Mouse (Mus musculus) embryonic facial prominence, embryonic 14.5 days (tissue): ENCODE measurements around the gene Cc2d2b. TPM values are rescaled to one million over a fixed set of nuclear protein-coding genes. Genes with fewer than 3 reads are reported as not detected.

Experiments used
- ATAC-seq: fragments of 200-750 bp; cut with Nextera tagmentation; 2 replicates; pipeline ENCODE4 v1.8.0; 2017; ENCODE audit warnings: low read depth, moderate number of reproducible peaks, moderate TSS enrichment
- DNase-seq: peaks from one replicate; pipeline ENCODE4 v3.0.0-alpha.2; 2015; ENCODE audit warnings: low spot score
- H3K27ac ChIP-seq: fragments of 300-500 bp; sonication (generic); replicated peaks from 2 replicates; pipeline ENCODE4 v1.5.1; 2014; ENCODE audit warnings: low read depth, mild to moderate bottlenecking, low read length, moderate library complexity
- H3K27me3 ChIP-seq: fragments of 300-500 bp; sonication (generic); replicated peaks from 2 replicates; pipeline ENCODE4 v1.6.1; 2014; ENCODE audit warnings: low read length; ENCODE audit not compliant: control insufficient read depth, insufficient read depth
- H3K36me3 ChIP-seq: fragments of 300-500 bp; sonication (generic); 2 replicates; pipeline ENCODE4 v1.6.1; 2014; ENCODE audit warnings: low read length, mixed read lengths; ENCODE audit not compliant: control insufficient read depth, insufficient read depth
- H3K4me1 ChIP-seq: fragments of 300-500 bp; sonication (generic); 2 replicates; pipeline ENCODE4 v1.6.1; 2014; ENCODE audit warnings: antibody characterized with exemption, low read length; ENCODE audit not compliant: control insufficient read depth, insufficient read depth
- H3K4me2 ChIP-seq: fragments of 300-500 bp; sonication (generic); 2 replicates; pipeline ENCODE4 v1.6.1; 2014; ENCODE audit warnings: low read depth, mild to moderate bottlenecking, low read length, moderate library complexity, mixed read lengths
- H3K4me3 ChIP-seq: fragments of 300-500 bp; sonication (generic); 2 replicates; pipeline ENCODE4 v1.5.1; 2014; ENCODE audit warnings: low read depth, mild to moderate bottlenecking, low read length
- H3K9ac ChIP-seq: fragments of 300-500 bp; sonication (generic); 2 replicates; pipeline ENCODE4 v1.6.1; 2014; ENCODE audit warnings: low read depth, mild to moderate bottlenecking, low read length, moderate library complexity, mixed read lengths
- H3K9me3 ChIP-seq: fragments of 300-500 bp; sonication (generic); 2 replicates; pipeline ENCODE4 v1.6.1; 2016; ENCODE audit warnings: low read length; ENCODE audit not compliant: control insufficient read depth
- WGBS: fragments of 180-500 bp; shearing (Covaris S2); extraction: QIAGEN DNeasy Blood & Tissue Kit; methylation state at CpG from one replicate; pipeline ENCODE4 v1.1.7; 2014; 5-methylcytosine and 5-hydroxymethylcytosine counted together
- polyA plus RNA-seq: library from polyadenylated mRNA; unstranded; fragments of >200 nt; fragmentation: Nextera tagmentation; extraction: Ambion mirVana; gene quantifications from 2 replicates; pipeline ENCODE4 v1.2.1, GENCODE M21; 2014

Cc2d2b gene
- polyA plus RNA-seq, 1 experiment from 2014 or later: not detected

DNA sequence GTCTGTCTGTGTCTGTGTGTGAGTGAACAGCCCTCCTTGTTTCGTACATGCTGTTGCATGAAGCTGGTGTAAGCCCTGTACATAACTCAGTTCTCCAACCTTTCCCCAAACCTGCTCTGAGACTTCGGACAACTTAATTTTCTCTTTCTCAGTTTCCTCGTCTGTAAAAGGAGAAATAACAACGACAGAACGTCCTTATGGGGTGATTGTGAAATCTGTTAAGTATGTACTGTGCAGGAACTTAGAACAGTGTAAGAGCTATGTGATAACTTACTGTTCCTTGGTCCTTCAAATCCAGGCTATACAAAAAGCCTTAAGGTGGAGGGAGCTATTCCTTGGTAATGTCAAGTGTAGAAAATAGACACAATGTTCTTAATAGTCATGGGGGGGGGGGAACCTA lies 83.8 kb downstream of the Cc2d2b start:
- Histone ChIP-seq H3K36me3 (peaks cover 12% of the 10 kb centered on the region), H3K9me3 (no peaks in the 10 kb centered on the region), H3K27me3 (no peaks in the 10 kb centered on the region), H3K4me2 (peak overlapping the region; percentile 72), H3K27ac (no peak overlapping the region; the same call in 1 of the 2 replicates), H3K9ac (peak overlapping the region; percentile 97), H3K4me1 (peaks cover 19% of the 10 kb centered on the region), H3K4me3 (peak overlapping the region; percentile 74)
- 24% methylated on average over 5 of the region's 5 CpGs for WGBS
- no peak for ATAC-seq
- DNase-seq: no peak

DNA sequence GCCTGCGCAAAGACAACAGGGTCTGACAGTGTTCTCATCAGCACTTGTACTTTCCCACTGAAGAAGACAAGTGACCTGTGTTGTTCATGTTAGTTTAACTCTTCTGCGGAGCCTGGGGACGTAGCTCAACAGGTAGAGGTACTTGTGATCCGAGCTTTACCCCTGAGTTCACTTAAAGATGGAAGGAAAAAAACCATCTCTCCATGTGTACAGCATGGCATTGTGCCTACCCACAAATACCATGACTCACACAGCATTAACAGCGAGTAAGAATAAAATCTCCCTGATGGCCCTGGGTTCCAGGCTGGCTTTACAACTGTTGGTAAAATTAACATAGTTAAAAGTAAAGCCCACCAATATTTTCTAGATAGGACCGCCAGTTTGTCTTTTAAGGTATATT lies 85.9 kb downstream of the Cc2d2b start:
- Histone ChIP-seq H3K27ac (no peak overlapping the region), H3K9me3 (no peaks in the 10 kb centered on the region), H3K4me1 (peaks cover 19% of the 10 kb centered on the region), H3K4me3 (no peak overlapping the region), H3K9ac (no peak overlapping the region), H3K36me3 (peaks cover 32% of the 10 kb centered on the region), H3K4me2 (no peak overlapping the region), H3K27me3 (no peaks in the 10 kb centered on the region)
- no peak for ATAC-seq
- DNase-seq: no peak
- WGBS: 90% methylated on average over 6 of the region's 6 CpGs

DNA sequence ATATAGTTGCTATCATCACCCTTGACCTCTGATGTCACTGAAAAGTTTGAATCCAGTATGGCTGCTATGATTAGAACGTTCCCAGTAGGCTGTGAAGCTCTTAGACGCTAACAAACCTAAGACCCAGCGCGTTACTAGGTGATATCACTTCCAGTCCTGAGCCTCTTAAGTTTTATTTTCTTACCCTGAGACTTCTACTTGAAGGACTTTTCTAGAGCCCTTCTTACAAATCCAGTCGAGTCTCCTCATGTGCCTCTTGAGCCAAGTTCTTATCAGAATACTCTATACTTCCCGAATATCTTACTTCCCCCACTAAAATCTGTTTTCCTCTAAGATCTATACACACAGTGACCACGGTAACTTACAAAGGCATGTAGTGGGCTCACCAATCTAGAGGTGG lies 89.7 kb downstream of the Cc2d2b start:
- WGBS: 94% methylated on average over 7 of the region's 7 CpGs
- no peak for ATAC-seq
- H3K9me3 ChIP-seq: no peaks in the 10 kb centered on the region
- peaks cover 3% of the 10 kb centered on the region for H3K4me1 ChIP-seq
- H3K27ac ChIP-seq: no peak overlapping the region
- no peak overlapping the region for H3K9ac ChIP-seq
- no peaks in the 10 kb centered on the region for H3K27me3 ChIP-seq
- no peak for DNase-seq
- H3K4me3 ChIP-seq: no peak overlapping the region
- peaks cover 62% of the 10 kb centered on the region for H3K36me3 ChIP-seq
- no peak overlapping the region for H3K4me2 ChIP-seq

DNA sequence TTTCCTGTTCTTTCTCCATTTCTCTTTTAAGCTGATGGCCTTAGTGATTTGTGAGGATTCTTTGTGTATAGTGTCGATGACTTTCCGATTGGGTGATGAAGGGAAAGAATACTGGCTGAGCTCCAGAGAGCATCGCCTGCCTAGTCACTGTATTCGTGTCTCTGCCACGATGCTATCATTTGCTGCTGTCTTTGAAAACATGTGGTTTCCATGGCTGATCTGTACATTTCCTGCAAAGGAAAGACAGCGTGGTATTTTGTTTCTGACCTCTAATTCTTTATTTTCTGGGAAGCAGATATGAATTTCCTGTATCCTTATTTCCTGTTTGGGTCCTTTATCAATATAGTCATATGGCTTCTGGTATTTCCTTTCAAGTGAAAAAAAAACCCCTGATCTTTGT lies 91.8 kb downstream of the Cc2d2b start:
- DNase-seq (no peak), ATAC-seq (no peak)
- Histone ChIP-seq H3K9me3 (no peaks in the 10 kb centered on the region), H3K4me2 (no peak overlapping the region), H3K36me3 (peaks cover 80% of the 10 kb centered on the region), H3K4me1 (no peaks in the 10 kb centered on the region), H3K27ac (no peak overlapping the region), H3K9ac (no peak overlapping the region), H3K27me3 (no peaks in the 10 kb centered on the region), H3K4me3 (no peak overlapping the region)
- WGBS: 77% methylated on average over 6 of the region's 6 CpGs

DNA sequence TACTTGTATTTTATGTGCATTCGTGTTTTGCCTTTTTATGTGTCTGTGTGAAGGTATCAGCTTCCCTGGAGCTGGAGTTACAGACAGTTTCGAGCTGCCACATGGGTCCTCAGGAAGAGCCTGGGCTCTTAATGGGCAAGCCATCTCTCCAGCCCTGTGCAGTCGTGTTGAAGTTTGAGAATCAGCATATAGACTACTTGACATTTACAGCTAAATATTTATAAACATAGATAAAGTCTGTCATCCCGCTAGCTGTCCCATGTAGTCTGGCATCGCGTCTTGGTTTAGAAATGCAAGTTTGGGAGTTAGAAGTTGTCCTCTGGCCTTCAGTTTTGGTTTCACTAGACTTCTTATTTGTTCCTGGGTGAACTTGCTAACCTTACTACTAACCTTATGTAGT lies 92.5 kb downstream of the Cc2d2b start:
- Histone ChIP-seq H3K9ac (no peak overlapping the region), H3K4me3 (no peak overlapping the region), H3K27me3 (no peaks in the 10 kb centered on the region), H3K9me3 (no peaks in the 10 kb centered on the region), H3K4me2 (no peak overlapping the region), H3K36me3 (peaks cover 84% of the 10 kb centered on the region), H3K27ac (no peak overlapping the region), H3K4me1 (no peaks in the 10 kb centered on the region)
- ATAC-seq (no peak), DNase-seq (no peak)
- 88% methylated on average over 6 of the region's 6 CpGs for WGBS

DNA sequence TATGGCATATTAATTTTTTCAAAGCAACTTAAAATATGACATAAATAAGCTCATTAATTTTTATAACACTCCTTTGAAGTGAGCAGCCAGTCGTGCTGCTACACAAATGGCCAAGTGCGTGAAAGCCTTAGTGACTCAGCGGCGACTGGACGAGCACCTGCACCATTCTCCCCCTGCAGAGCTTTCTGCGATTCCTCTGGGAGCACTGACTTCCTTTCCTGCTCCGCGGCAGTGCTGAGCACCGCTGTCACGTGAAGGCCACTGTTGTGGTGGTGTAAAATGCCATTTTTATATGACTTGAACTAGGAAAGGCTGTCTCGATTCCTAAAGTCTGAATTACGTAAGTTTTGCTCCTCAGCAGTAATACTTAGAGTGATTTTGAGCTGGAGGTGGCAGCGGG lies 93.0 kb downstream of the Cc2d2b start:
- Histone ChIP-seq H3K4me1 (no peaks in the 10 kb centered on the region), H3K4me3 (no peak overlapping the region), H3K9me3 (no peaks in the 10 kb centered on the region), H3K4me2 (no peak overlapping the region), H3K27ac (no peak overlapping the region), H3K27me3 (no peaks in the 10 kb centered on the region), H3K36me3 (peaks cover 87% of the 10 kb centered on the region), H3K9ac (no peak overlapping the region)
- WGBS: 89% methylated on average over 13 of the region's 13 CpGs
- ATAC-seq: no peak
- no peak for DNase-seq

DNA sequence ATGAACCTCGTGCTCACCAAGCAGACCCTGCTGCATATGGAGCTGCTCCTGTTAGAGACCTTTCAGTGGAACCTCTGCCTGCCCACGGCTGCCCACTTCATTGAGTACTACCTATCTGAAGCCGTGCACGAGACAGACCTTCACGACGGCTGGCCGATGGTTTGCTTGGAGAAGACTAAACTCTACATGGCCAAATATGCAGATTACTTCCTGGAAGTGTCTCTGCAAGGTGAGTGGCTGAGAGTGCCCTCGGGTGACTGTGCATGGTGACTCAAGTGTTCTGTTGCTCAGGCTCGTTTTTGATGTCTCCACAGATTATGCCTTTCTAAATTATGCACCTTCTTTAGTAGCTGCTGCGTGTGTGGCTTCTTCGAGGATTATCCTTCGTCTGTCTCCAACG lies 96.2 kb downstream of the Cc2d2b start:
- peaks cover 87% of the 10 kb centered on the region for H3K36me3 ChIP-seq
- 91% methylated on average over 13 of the region's 13 CpGs for WGBS
- no peaks in the 10 kb centered on the region for H3K9me3 ChIP-seq
- no peaks in the 10 kb centered on the region for H3K4me1 ChIP-seq
- ATAC-seq: no peak
- DNase-seq: no peak
- H3K4me3 ChIP-seq: no peak overlapping the region
- H3K4me2 ChIP-seq: no peak overlapping the region
- no peak overlapping the region for H3K27ac ChIP-seq
- H3K9ac ChIP-seq: no peak overlapping the region
- H3K27me3 ChIP-seq: no peaks in the 10 kb centered on the region

DNA sequence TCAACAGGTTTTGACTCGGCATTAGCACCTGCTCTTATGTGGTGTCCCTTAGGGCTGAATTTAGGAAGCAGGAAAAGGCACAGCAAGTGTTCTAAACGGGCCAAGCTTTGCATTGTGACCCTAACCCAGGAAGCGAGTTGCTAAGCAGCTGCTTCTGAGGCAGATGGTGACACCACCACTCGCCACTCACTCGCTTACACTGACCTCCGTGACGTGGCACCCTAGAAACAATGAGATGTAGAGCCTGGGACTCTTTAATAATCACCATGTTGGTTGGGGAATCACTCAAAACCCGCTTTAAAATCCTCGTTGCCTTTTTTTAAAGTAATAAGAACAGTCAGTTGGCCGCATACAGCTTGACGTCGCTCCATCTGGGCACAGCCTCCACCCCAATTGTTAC lies 100.8 kb downstream of the Cc2d2b start:
- Histone ChIP-seq H3K9me3 (no peaks in the 10 kb centered on the region), H3K36me3 (peaks cover 56% of the 10 kb centered on the region), H3K4me3 (no peak overlapping the region), H3K27me3 (no peaks in the 10 kb centered on the region), H3K27ac (no peak overlapping the region), H3K4me2 (no peak overlapping the region), H3K9ac (no peak overlapping the region), H3K4me1 (no peaks in the 10 kb centered on the region)
- 87% methylated on average over 12 of the region's 12 CpGs for WGBS
- ATAC-seq (no peak), DNase-seq (no peak)

DNA sequence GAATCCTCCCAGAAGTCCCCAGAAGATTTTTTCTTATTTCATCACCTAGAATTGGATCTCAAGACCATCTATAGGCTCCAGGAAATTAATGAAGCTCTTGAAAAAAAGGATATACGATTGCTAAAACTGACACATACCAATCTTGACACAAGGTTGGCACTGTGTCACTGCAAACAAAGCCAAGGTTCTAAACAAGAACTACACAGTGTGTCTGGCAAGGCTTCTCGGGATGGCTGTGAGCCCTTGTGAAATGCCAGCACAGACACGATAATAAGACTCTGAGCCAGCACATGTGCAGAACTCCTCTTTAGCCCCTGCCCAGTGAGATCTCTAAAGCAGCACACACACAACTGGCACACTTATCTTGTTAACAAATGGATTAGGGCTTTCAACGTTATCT lies 111.0 kb downstream of the Cc2d2b start:
- 69% methylated on average over 4 of the region's 4 CpGs for WGBS
- peak; percentile 9 for DNase-seq

More for the DNA sequence above, 111.0 kb downstream of the Cc2d2b start:
- no peak for ATAC-seq
- no peak overlapping the region for H3K4me2 ChIP-seq
- no peaks in the 10 kb centered on the region for H3K36me3 ChIP-seq
- H3K9me3 ChIP-seq: no peaks in the 10 kb centered on the region
- H3K9ac ChIP-seq: no peak overlapping the region
- no peak overlapping the region for H3K27ac ChIP-seq
- H3K4me3 ChIP-seq: no peak overlapping the region
- H3K4me1 ChIP-seq: no peaks in the 10 kb centered on the region
- 0 out of 2 replicates have a peak, but pooled peaks cover 3% of the 10 kb centered on the region for H3K27me3 ChIP-seq
